In genomic region chr5:142949580-142949979, GRCm38 (mm10) we compare ENCODE assay signal across 11 mouse cellular contexts.
"Had no signal": no experiment of that assay in that cellular context is flagged by ENCODE, and none has a peak within 500 bp of the region (broad histone marks: within the 10 kb centered on the region; RNA-seq: fewer than 3 reads in every experiment).

No protein-coding gene starts in this region.

- H3K9me3 ChIP-seq: limb, embryonic 10.5 days; liver, embryonic 15.5 days; midbrain, embryonic 13.5 days had no signal

- H3K27ac ChIP-seq: left cerebral cortex, adult 2 months; liver, embryonic 15.5 days; midbrain, embryonic 13.5 days had no signal

- H3K4me3 ChIP-seq: left cerebral cortex, adult 2 months; limb, embryonic 10.5 days; liver, embryonic 15.5 days; midbrain, embryonic 13.5 days had no signal

- H3K4me1 ChIP-seq: liver, embryonic 15.5 days; midbrain, embryonic 13.5 days had no signal

- ATAC-seq: lung, postnatal 0 days; midbrain, embryonic 13.5 days had no signal

- H3K9ac ChIP-seq: liver, embryonic 15.5 days; midbrain, embryonic 13.5 days had no signal

- H3K36me3 ChIP-seq: limb, embryonic 10.5 days; liver, embryonic 15.5 days; midbrain, embryonic 13.5 days had no signal

- DNase-seq: lung, adult 2 months; lung, postnatal 36 days; right cerebral cortex, adult 18-20 months; right cerebral cortex, postnatal 25 days; thymus, postnatal 36 days had no signal

- H3K4me2 ChIP-seq: liver, embryonic 11.5 days; liver, embryonic 15.5 days; midbrain, embryonic 13.5 days had no signal

- H3K27me3 ChIP-seq: liver, embryonic 15.5 days; midbrain, embryonic 13.5 days had no signal
